Mouse (Mus musculus): ENCODE measurements around the gene Smg6. TPM values are rescaled to one million over a fixed set of nuclear protein-coding genes. Genes with fewer than 3 reads are reported as not detected.
A peak's percentile ranks its signal among the peaks of the same experiment; 100 is the strongest.

The Smg6 gene
- polyA plus RNA-seq, 1 experiment from 2014 or later, result 15.8 TPM

- H3K27ac ChIP-seq (ENCODE audit: low read length), result peak overlapping the region; percentile 69
- H3K36me3 ChIP-seq (ENCODE audit: control insufficient read depth, insufficient read depth, low read length), result 0 out of 2 replicates have a peak, but pooled peaks cover 3% of the 10 kb centered on the region
- peaks cover 2% of the 10 kb centered on the region; the same call in 1 of the 2 replicates for H3K27me3 ChIP-seq (ENCODE audit: control insufficient read depth, insufficient read depth, low read length)
- no peaks in the 10 kb centered on the region for H3K9me3 ChIP-seq (replicated peaks; ENCODE audit: control insufficient read depth, low read length)
- H3K9ac ChIP-seq (ENCODE audit: low read length), result peak overlapping the region; percentile 89
- H3K4me2 ChIP-seq (ENCODE audit: low read depth, low read length), result peak overlapping the region; percentile 93
- H3K4me3 ChIP-seq (replicated peaks; ENCODE audit: low read length), result peak overlapping the region; percentile 84
- peaks cover 16% of the 10 kb centered on the region for H3K4me1 ChIP-seq (ENCODE audit: control insufficient read depth, insufficient read depth, low read length)
- WGBS, result 45% methylated on average over 12 of the region's 12 CpGs
- no peak for ATAC-seq (ENCODE audit: insufficient read depth, low FRiP score)
Observed at GRCm38 (mm10) chr11:75178011-75178410, 252.4 kb downstream of the Smg6 start.

GRCm38 (mm10) chr11:75178672-75179208 lies 253.1 kb downstream of the Smg6 start, which contains the start of gene Ovca2:
TSS of gene Ovca2 (minus strand) at chr11:75178835.
- peak within 1 kb of the TSS; percentile 89 for H3K9ac ChIP-seq (ENCODE audit: low read length)
- H3K27ac ChIP-seq (ENCODE audit: low read length), result peak within 1 kb of the TSS; percentile 69
- no peaks in the 10 kb centered on the region for H3K9me3 ChIP-seq (replicated peaks; ENCODE audit: control insufficient read depth, low read length)
- peak within 1 kb of the TSS; percentile 84 for H3K4me3 ChIP-seq (replicated peaks; ENCODE audit: low read length)
- peak within 1 kb of the TSS; percentile 93 for H3K4me2 ChIP-seq (ENCODE audit: low read depth, low read length)
- 0 out of 2 replicates have a peak, but pooled peaks cover 3% of the 10 kb centered on the region for H3K36me3 ChIP-seq (ENCODE audit: control insufficient read depth, insufficient read depth, low read length)
- peak; percentile 95 for ATAC-seq (ENCODE audit: insufficient read depth, low FRiP score)
- H3K4me1 ChIP-seq (ENCODE audit: control insufficient read depth, insufficient read depth, low read length), result peaks cover 14% of the 10 kb centered on the region
- under 1% methylated on average over 33 of the region's 33 CpGs for WGBS
- no peaks in the 10 kb centered on the region for H3K27me3 ChIP-seq (ENCODE audit: control insufficient read depth, insufficient read depth, low read length)

GRCm38 (mm10) chr11:75183917-75184570 lies 258.4 kb downstream of the Smg6 start:
- 66% methylated on average over 2 of the region's 2 CpGs for WGBS
- H3K9me3 ChIP-seq (replicated peaks; ENCODE audit: control insufficient read depth, low read length), result no peaks in the 10 kb centered on the region
- H3K4me3 ChIP-seq (replicated peaks; ENCODE audit: low read length), result no peak overlapping the region
- no peak overlapping the region for H3K4me2 ChIP-seq (ENCODE audit: low read depth, low read length)
- ATAC-seq (ENCODE audit: insufficient read depth, low FRiP score), result no peak
- no peak overlapping the region for H3K9ac ChIP-seq (ENCODE audit: low read length)
- H3K36me3 ChIP-seq (ENCODE audit: control insufficient read depth, insufficient read depth, low read length), result 0 out of 2 replicates have a peak, but pooled peaks cover 3% of the 10 kb centered on the region
- no peak overlapping the region for H3K27ac ChIP-seq (ENCODE audit: low read length)
- H3K4me1 ChIP-seq (ENCODE audit: control insufficient read depth, insufficient read depth, low read length), result no peaks in the 10 kb centered on the region
- H3K27me3 ChIP-seq (ENCODE audit: control insufficient read depth, insufficient read depth, low read length), result no peaks in the 10 kb centered on the region

- 88% methylated on average over 5 of the region's 5 CpGs for WGBS
- Histone ChIP-seq H3K9ac (ENCODE audit: low read length) (no peak overlapping the region), H3K9me3 (replicated peaks; ENCODE audit: control insufficient read depth, low read length) (no peaks in the 10 kb centered on the region), H3K36me3 (ENCODE audit: control insufficient read depth, insufficient read depth, low read length) (0 out of 2 replicates have a peak, but pooled peaks cover 3% of the 10 kb centered on the region), H3K4me3 (replicated peaks; ENCODE audit: low read length) (no peak overlapping the region), H3K27me3 (ENCODE audit: control insufficient read depth, insufficient read depth, low read length) (no peaks in the 10 kb centered on the region), H3K4me1 (ENCODE audit: control insufficient read depth, insufficient read depth, low read length) (0 out of 2 replicates have a peak, but pooled peaks cover 3% of the 10 kb centered on the region), H3K27ac (ENCODE audit: low read length) (no peak overlapping the region), H3K4me2 (ENCODE audit: low read depth, low read length) (no peak overlapping the region)
- no peak for ATAC-seq (ENCODE audit: insufficient read depth, low FRiP score)
Observed at GRCm38 (mm10) chr11:75184573-75184972, 258.9 kb downstream of the Smg6 start.

- ATAC-seq (ENCODE audit: insufficient read depth, low FRiP score), result no peak
- 0 out of 2 replicates have a peak, but pooled peaks cover 4% of the 10 kb centered on the region for H3K4me1 ChIP-seq (ENCODE audit: control insufficient read depth, insufficient read depth, low read length)
- no peaks in the 10 kb centered on the region for H3K9me3 ChIP-seq (replicated peaks; ENCODE audit: control insufficient read depth, low read length)
- H3K27me3 ChIP-seq (ENCODE audit: control insufficient read depth, insufficient read depth, low read length), result no peaks in the 10 kb centered on the region
- no peak overlapping the region for H3K4me2 ChIP-seq (ENCODE audit: low read depth, low read length)
- H3K36me3 ChIP-seq (ENCODE audit: control insufficient read depth, insufficient read depth, low read length), result 0 out of 2 replicates have a peak, but pooled peaks cover 3% of the 10 kb centered on the region
- no peak overlapping the region for H3K4me3 ChIP-seq (replicated peaks; ENCODE audit: low read length)
- H3K27ac ChIP-seq (ENCODE audit: low read length), result no peak overlapping the region
- WGBS, result 63% methylated on average over 2 of the region's 2 CpGs
- H3K9ac ChIP-seq (ENCODE audit: low read length), result no peak overlapping the region
Observed at GRCm38 (mm10) chr11:75184986-75185385, 259.4 kb downstream of the Smg6 start.

GRCm38 (mm10) chr11:75189713-75190370 lies 264.2 kb downstream of the Smg6 start:
- Histone ChIP-seq H3K9me3 (replicated peaks; ENCODE audit: control insufficient read depth, low read length) (no peaks in the 10 kb centered on the region), H3K4me3 (replicated peaks; ENCODE audit: low read length) (peak overlapping the region; percentile 71), H3K9ac (ENCODE audit: low read length) (peak overlapping the region; percentile 74), H3K27ac (ENCODE audit: low read length) (peak overlapping the region; percentile 56; the same call in 1 of the 2 replicates), H3K27me3 (ENCODE audit: control insufficient read depth, insufficient read depth, low read length) (peaks cover 16% of the 10 kb centered on the region), H3K36me3 (ENCODE audit: control insufficient read depth, insufficient read depth, low read length) (no peaks in the 10 kb centered on the region), H3K4me2 (ENCODE audit: low read depth, low read length) (peak overlapping the region; percentile 74), H3K4me1 (ENCODE audit: control insufficient read depth, insufficient read depth, low read length) (peaks cover 19% of the 10 kb centered on the region)
- under 1% methylated on average over 22 of the region's 22 CpGs for WGBS
- 0 out of 2 replicates have a peak, but pooled peaks have one; percentile 5 for ATAC-seq (ENCODE audit: insufficient read depth, low FRiP score)

GRCm38 (mm10) chr11:75190371-75190724 lies 264.7 kb downstream of the Smg6 start:
- ATAC-seq (ENCODE audit: insufficient read depth, low FRiP score), result peak; percentile 84
- H3K4me1 ChIP-seq (ENCODE audit: control insufficient read depth, insufficient read depth, low read length), result peaks cover 19% of the 10 kb centered on the region
- no peaks in the 10 kb centered on the region for H3K36me3 ChIP-seq (ENCODE audit: control insufficient read depth, insufficient read depth, low read length)
- H3K4me3 ChIP-seq (replicated peaks; ENCODE audit: low read length), result peak overlapping the region; percentile 71
- peak overlapping the region; percentile 74 for H3K4me2 ChIP-seq (ENCODE audit: low read depth, low read length)
- WGBS, result 0% methylated on average over 24 of the region's 24 CpGs
- H3K9me3 ChIP-seq (replicated peaks; ENCODE audit: control insufficient read depth, low read length), result no peaks in the 10 kb centered on the region
- peaks cover 21% of the 10 kb centered on the region for H3K27me3 ChIP-seq (ENCODE audit: control insufficient read depth, insufficient read depth, low read length)
- peak overlapping the region; percentile 74 for H3K9ac ChIP-seq (ENCODE audit: low read length)
- peak overlapping the region; percentile 56; the same call in 1 of the 2 replicates for H3K27ac ChIP-seq (ENCODE audit: low read length)

- WGBS, result 55% methylated on average over 5 of the region's 5 CpGs
- Histone ChIP-seq H3K4me3 (replicated peaks; ENCODE audit: low read length) (peak within 1 kb of the TSS; percentile 71), H3K4me1 (ENCODE audit: control insufficient read depth, insufficient read depth, low read length) (peaks cover 19% of the 10 kb centered on the region), H3K9ac (ENCODE audit: low read length) (peak within 1 kb of the TSS; percentile 74), H3K36me3 (ENCODE audit: control insufficient read depth, insufficient read depth, low read length) (no peaks in the 10 kb centered on the region), H3K9me3 (replicated peaks; ENCODE audit: control insufficient read depth, low read length) (no peaks in the 10 kb centered on the region), H3K4me2 (ENCODE audit: low read depth, low read length) (peak within 1 kb of the TSS; percentile 74), H3K27me3 (ENCODE audit: control insufficient read depth, insufficient read depth, low read length) (peaks cover 27% of the 10 kb centered on the region), H3K27ac (ENCODE audit: low read length) (peak within 1 kb of the TSS; percentile 56; the same call in 1 of the 2 replicates)
- no peak for ATAC-seq (ENCODE audit: insufficient read depth, low FRiP score)
Observed at GRCm38 (mm10) chr11:75190905-75191441, 265.4 kb downstream of the Smg6 start, which contains the start of gene Dph1. TSS of gene Dph1 (minus strand) at chr11:75191241.
